Mouse (Mus musculus): ENCODE data around the gene Lcn3. TPM values are rescaled to one million over a fixed set of nuclear protein-coding genes. Genes with fewer than 3 reads are reported as not detected.
A peak's percentile ranks its signal among the peaks of the same experiment; 100 is the strongest.
"Not testable (repeated sequence)": the region's sequence is repeated elsewhere in the genome, so short reads cannot be mapped to it uniquely, and the experiment has no call there.

Gene Lcn3
- polyA plus RNA-seq, 1 experiment, result not detected

GRCm38 (mm10) chr2:25789092-25789491, 23.7 kb downstream of the Lcn3 start:
- Histone ChIP-seq H3K4me3 (replicated peaks; ENCODE audit: control insufficient read depth, low read depth, low read length) (no peak overlapping the region), H3K4me1 (ENCODE audit: control insufficient read depth, insufficient read depth, low read length) (no peaks in the 10 kb centered on the region), H3K27ac (ENCODE audit: control insufficient read depth, insufficient read depth, low read depth, low read length, poor library complexity) (no peak overlapping the region)
- TF ChIP-seq POLR2A (IDR thresholded peaks at IDR 0.05; ENCODE audit: borderline replicate concordance, control insufficient read depth, low read depth, low read length) (no peak), CTCF (IDR thresholded peaks at IDR 0.05; ENCODE audit: control insufficient read depth, insufficient read depth, low read length) (no peak)
- WGBS, result 63% methylated on average over 3 of the region's 3 CpGs

GRCm38 (mm10) chr2:25797635-25798034, 32.3 kb downstream of the Lcn3 start:
- no peaks in the 10 kb centered on the region for H3K4me1 ChIP-seq (ENCODE audit: control insufficient read depth, insufficient read depth, low read length)
- H3K27ac ChIP-seq (ENCODE audit: control insufficient read depth, insufficient read depth, low read depth, low read length, poor library complexity), result no peak overlapping the region
- H3K4me3 ChIP-seq (replicated peaks; ENCODE audit: control insufficient read depth, low read depth, low read length), result no peak overlapping the region
- no peak for TF ChIP-seq POLR2A (IDR thresholded peaks at IDR 0.05; ENCODE audit: borderline replicate concordance, control insufficient read depth, low read depth, low read length)
- TF ChIP-seq CTCF (IDR thresholded peaks at IDR 0.05; ENCODE audit: control insufficient read depth, insufficient read depth, low read length), result no peak
- 55% methylated on average over 2 of the region's 2 CpGs for WGBS

- TF ChIP-seq POLR2A (IDR thresholded peaks at IDR 0.05; ENCODE audit: borderline replicate concordance, control insufficient read depth, low read depth, low read length) (no peak), CTCF (IDR thresholded peaks at IDR 0.05; ENCODE audit: control insufficient read depth, insufficient read depth, low read length) (no peak)
- Histone ChIP-seq H3K4me1 (ENCODE audit: control insufficient read depth, insufficient read depth, low read length) (no peaks in the 10 kb centered on the region), H3K27ac (ENCODE audit: control insufficient read depth, insufficient read depth, low read depth, low read length, poor library complexity) (no peak overlapping the region), H3K4me3 (replicated peaks; ENCODE audit: control insufficient read depth, low read depth, low read length) (no peak overlapping the region)
- WGBS, result 48% methylated on average over 5 of the region's 5 CpGs
These were observed 32.7 kb downstream of the Lcn3 start for GRCm38 (mm10) chr2:25798065-25798464.

- no peak for TF ChIP-seq POLR2A (IDR thresholded peaks at IDR 0.05; ENCODE audit: borderline replicate concordance, control insufficient read depth, low read depth, low read length)
- TF ChIP-seq CTCF (IDR thresholded peaks at IDR 0.05; ENCODE audit: control insufficient read depth, insufficient read depth, low read length), result no peak
- no peak overlapping the region for H3K4me3 ChIP-seq (replicated peaks; ENCODE audit: control insufficient read depth, low read depth, low read length)
- H3K27ac ChIP-seq (ENCODE audit: control insufficient read depth, insufficient read depth, low read depth, low read length, poor library complexity), result no peak overlapping the region
- WGBS, result 59% methylated on average over 2 of the region's 2 CpGs
- no peaks in the 10 kb centered on the region for H3K4me1 ChIP-seq (ENCODE audit: control insufficient read depth, insufficient read depth, low read length)
These were observed 46.3 kb downstream of the Lcn3 start for GRCm38 (mm10) chr2:25811711-25812110.

- H3K4me1 ChIP-seq (ENCODE audit: control insufficient read depth, insufficient read depth, low read length), result no peaks in the 10 kb centered on the region
- H3K4me3 ChIP-seq (replicated peaks; ENCODE audit: control insufficient read depth, low read depth, low read length), result no peak overlapping the region
- TF ChIP-seq CTCF (IDR thresholded peaks at IDR 0.05; ENCODE audit: control insufficient read depth, insufficient read depth, low read length) (peak; percentile 27; the same call in 1 of the 2 replicates), POLR2A (IDR thresholded peaks at IDR 0.05; ENCODE audit: borderline replicate concordance, control insufficient read depth, low read depth, low read length) (no peak)
- WGBS, result 72% methylated on average over 5 of the region's 5 CpGs
- no peak overlapping the region; the same call in 1 of the 2 replicates for H3K27ac ChIP-seq (ENCODE audit: control insufficient read depth, insufficient read depth, low read depth, low read length, poor library complexity)
These were observed 48.0 kb downstream of the Lcn3 start for GRCm38 (mm10) chr2:25813364-25813763.

GRCm38 (mm10) chr2:25815748-25816147, 50.4 kb downstream of the Lcn3 start, which contains the start of gene Glt6d1:
Gene Glt6d1, minus strand, starts transcription at chr2:25815848.
- WGBS, result 66% methylated on average over 1 of the region's 1 CpGs
- H3K4me1 ChIP-seq (ENCODE audit: control insufficient read depth, insufficient read depth, low read length); H3K27ac ChIP-seq (ENCODE audit: control insufficient read depth, insufficient read depth, low read depth, low read length, poor library complexity); H3K4me3 ChIP-seq (replicated peaks; ENCODE audit: control insufficient read depth, low read depth, low read length): not testable (repeated sequence)

Other genes with a start within 250 kb of the Lcn3 start
- 14.5 and 22.7 TPM in 2 replicates for gene Traf2, start 218.6 kb upstream of the Lcn3 start, polyA plus RNA-seq (2011; ENCODE audit: insufficient read depth, insufficient read length, low replicate concordance, missing spikeins)
- gene Edf1, start 207.7 kb upstream of the Lcn3 start, polyA plus RNA-seq (2011; ENCODE audit: insufficient read depth, insufficient read length, low replicate concordance, missing spikeins), result 46.6 and 73.8 TPM in 2 replicates
- gene Mamdc4, start 190.7 kb upstream of the Lcn3 start, polyA plus RNA-seq (2011; ENCODE audit: insufficient read depth, insufficient read length, low replicate concordance, missing spikeins), result 1.1 and 9.7 TPM in 2 replicates
- gene Phpt1, start 190.3 kb upstream of the Lcn3 start, polyA plus RNA-seq (2011; ENCODE audit: insufficient read depth, insufficient read length, low replicate concordance, missing spikeins), result 12.3 and 16.4 TPM in 2 replicates
- 0.34 and 0.92 TPM in 2 replicates for gene Ajm1, start 183.8 kb upstream of the Lcn3 start, polyA plus RNA-seq (2011; ENCODE audit: insufficient read depth, insufficient read length, low replicate concordance, missing spikeins)
- 33.4 and 38.2 TPM in 2 replicates for gene Rabl6, start 157.0 kb upstream of the Lcn3 start, polyA plus RNA-seq (2011; ENCODE audit: insufficient read depth, insufficient read length, low replicate concordance, missing spikeins)
- gene Ccdc183, start 147.9 kb upstream of the Lcn3 start, polyA plus RNA-seq (2011; ENCODE audit: insufficient read depth, insufficient read length, low replicate concordance, missing spikeins), result not detected in 2 replicates
- 17.3 and 20.9 TPM in 2 replicates for gene Tmem141, start 143.6 kb upstream of the Lcn3 start, polyA plus RNA-seq (2011; ENCODE audit: insufficient read depth, insufficient read length, low replicate concordance, missing spikeins)
- 14.7 and 28.0 TPM in 2 replicates for gene Fcna, start 137.5 kb upstream of the Lcn3 start, polyA plus RNA-seq (2011; ENCODE audit: insufficient read depth, insufficient read length, low replicate concordance, missing spikeins)
- not detected in 2 replicates for gene Lcn8, start 112.4 kb upstream of the Lcn3 start, polyA plus RNA-seq (2011; ENCODE audit: insufficient read depth, insufficient read length, low replicate concordance, missing spikeins)
- not detected in 2 replicates for gene Lcn5, start 107.6 kb upstream of the Lcn3 start, polyA plus RNA-seq (2011; ENCODE audit: insufficient read depth, insufficient read length, low replicate concordance, missing spikeins)
- not detected in 2 replicates for gene Lcn6, start 88.8 kb upstream of the Lcn3 start, polyA plus RNA-seq (2011; ENCODE audit: insufficient read depth, insufficient read length, low replicate concordance, missing spikeins)
- not detected in 2 replicates for gene Lcn10, start 82.8 kb upstream of the Lcn3 start, polyA plus RNA-seq (2011; ENCODE audit: insufficient read depth, insufficient read length, low replicate concordance, missing spikeins)
- not detected in 2 replicates for gene Obp2a, start 65.5 kb upstream of the Lcn3 start, polyA plus RNA-seq (2011; ENCODE audit: insufficient read depth, insufficient read length, low replicate concordance, missing spikeins)
- gene Bmyc, start 58.8 kb upstream of the Lcn3 start, polyA plus RNA-seq (2011; ENCODE audit: insufficient read depth, insufficient read length, low replicate concordance, missing spikeins), result 4.1 and 6.7 TPM in 2 replicates
- gene Obp2b, start 28.6 kb upstream of the Lcn3 start, polyA plus RNA-seq (2011; ENCODE audit: insufficient read depth, insufficient read length, low replicate concordance, missing spikeins), result not detected in 2 replicates
- not detected in 2 replicates for gene Lcn11, start 11.4 kb downstream of the Lcn3 start, polyA plus RNA-seq (2011; ENCODE audit: insufficient read depth, insufficient read length, low replicate concordance, missing spikeins)
- gene Gm13539, start 16.7 kb downstream of the Lcn3 start, polyA plus RNA-seq (2011; ENCODE audit: insufficient read depth, insufficient read length, low replicate concordance, missing spikeins), result not detected in 2 replicates
- gene Glt6d1, start 50.3 kb downstream of the Lcn3 start, polyA plus RNA-seq (2011; ENCODE audit: insufficient read depth, insufficient read length, low replicate concordance, missing spikeins), result not detected in 2 replicates
- not detected in 2 replicates for gene Lcn9, start 57.6 kb downstream of the Lcn3 start, polyA plus RNA-seq (2011; ENCODE audit: insufficient read depth, insufficient read length, low replicate concordance, missing spikeins)
- not detected in 2 replicates for gene Sohlh1, start 81.7 kb downstream of the Lcn3 start, polyA plus RNA-seq (2011; ENCODE audit: insufficient read depth, insufficient read length, low replicate concordance, missing spikeins)
- 1.8 and 4.8 TPM in 2 replicates for gene Kcnt1, start 98.2 kb downstream of the Lcn3 start, polyA plus RNA-seq (2011; ENCODE audit: insufficient read depth, insufficient read length, low replicate concordance, missing spikeins)
- 13.0 and 18.9 TPM in 2 replicates for gene Camsap1, start 217.7 kb downstream of the Lcn3 start, polyA plus RNA-seq (2011; ENCODE audit: insufficient read depth, insufficient read length, low replicate concordance, missing spikeins)